Mouse (Mus musculus) brain, embryonic 14.5 days (tissue): ENCODE data around the gene Mst1r.

Experiments used
- CTCF ChIP-seq: fragments of 200-500 bp; IDR thresholded peaks from 2 replicates; pipeline ENCODE4 v1.5.1; 2012; ENCODE audit warnings: inconsistent platforms, mild to moderate bottlenecking, moderate library complexity, borderline replicate concordance; ENCODE audit not compliant: insufficient read depth, insufficient read length; ENCODE audit errors: extremely low read depth
- POLR2A ChIP-seq: fragments of 200-500 bp; IDR thresholded peaks from 2 replicates; pipeline ENCODE4 v1.6.1; 2012; ENCODE audit warnings: mild to moderate bottlenecking, inconsistent platforms, borderline replicate concordance; ENCODE audit not compliant: poor library complexity, insufficient read depth, insufficient read length, severe bottlenecking; ENCODE audit errors: extremely low read depth

DNA sequence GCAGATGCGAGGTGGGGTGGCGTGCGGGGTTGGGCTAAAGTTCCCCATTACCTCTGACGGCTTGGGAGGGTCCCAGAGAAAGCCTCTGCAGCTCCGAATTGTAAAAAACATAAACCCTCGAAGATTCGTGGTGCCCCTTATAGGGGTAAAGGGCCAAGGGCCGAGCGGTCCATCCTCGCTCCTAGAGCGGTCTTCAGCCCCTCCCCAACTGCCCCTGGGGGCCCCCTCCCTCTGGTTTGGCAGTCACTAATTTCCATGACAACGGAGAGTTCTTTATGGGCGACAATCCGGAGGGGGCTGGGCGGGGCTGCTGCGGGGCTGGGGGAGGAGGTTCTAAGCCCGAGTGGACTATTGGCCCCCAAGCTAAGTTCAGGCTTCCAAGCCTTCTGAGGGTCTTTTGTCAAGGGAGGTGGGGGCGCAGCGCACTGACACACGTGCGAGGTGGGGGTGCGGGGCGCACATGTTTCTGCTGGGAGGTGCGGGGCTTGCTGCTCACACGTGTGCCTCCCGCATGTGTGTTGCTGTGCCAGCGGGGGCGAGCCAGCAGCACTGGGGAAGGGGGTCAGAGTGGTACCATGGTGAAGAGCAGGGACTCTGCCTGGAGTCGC, 29.6 kb downstream of the Mst1r start:
- TF ChIP-seq CTCF = no peak
- no peak for TF ChIP-seq POLR2A
